Mouse (Mus musculus) hindbrain, embryonic 12.5 days (tissue): ENCODE measurements around the gene Atp13a2. TPM values are rescaled to one million over a fixed set of nuclear protein-coding genes. Genes with fewer than 3 reads are reported as not detected.

Experiments used
- ATAC-seq: fragments of 200-750 bp; cut with Nextera tagmentation; 2 replicates; pipeline ENCODE4 v1.8.0; 2017; ENCODE audit warnings: moderate TSS enrichment; ENCODE audit not compliant: low FRiP score
- H3K27ac ChIP-seq: fragments of 300-500 bp; sonication (generic); 2 replicates; pipeline ENCODE4 v1.5.1; 2016; ENCODE audit warnings: mild to moderate bottlenecking
- H3K27me3 ChIP-seq: fragments of 300-500 bp; sonication (generic); 2 replicates; pipeline ENCODE4 v1.6.1; 2016; ENCODE audit warnings: mild to moderate bottlenecking
- H3K36me3 ChIP-seq: fragments of 300-500 bp; sonication (generic); 2 replicates; pipeline ENCODE4 v1.6.1; 2016; ENCODE audit warnings: mild to moderate bottlenecking
- H3K4me1 ChIP-seq: fragments of 300-500 bp; sonication (generic); 2 replicates; pipeline ENCODE4 v1.6.1; 2016
- H3K4me2 ChIP-seq: fragments of 300-500 bp; sonication (generic); replicated peaks from 2 replicates; pipeline ENCODE4 v1.6.1; 2016; ENCODE audit warnings: mild to moderate bottlenecking
- H3K4me3 ChIP-seq: fragments of 300-500 bp; sonication (generic); 2 replicates; pipeline ENCODE4 v1.5.1; 2016; ENCODE audit warnings: mild to moderate bottlenecking
- H3K9ac ChIP-seq: fragments of 300-500 bp; sonication (generic); 2 replicates; pipeline ENCODE4 v1.6.1; 2016; ENCODE audit warnings: mild to moderate bottlenecking, moderate library complexity
- H3K9me3 ChIP-seq: fragments of 300-500 bp; sonication (generic); replicated peaks from 2 replicates; pipeline ENCODE4 v1.6.1; 2016; ENCODE audit warnings: mild to moderate bottlenecking
- WGBS: fragments of 180-500 bp; shearing (Covaris S2); methylation state at CpG from one replicate; pipeline ENCODE4 v1.1.7; 2016; 5-methylcytosine and 5-hydroxymethylcytosine counted together
- polyA plus RNA-seq: library from polyadenylated mRNA; unstranded; fragments of >200 nt; fragmentation: Nextera tagmentation; extraction: Ambion mirVana; gene quantifications from 2 replicates; pipeline ENCODE4 v1.2.1, GENCODE M21; 2016

Atp13a2 gene
- polyA plus RNA-seq, 1 experiment from 2014 or later, result 113 TPM

GRCm38 (mm10) chr4:141010941-141011429 lies 24.3 kb downstream of the Atp13a2 start:
- peak overlapping the region; percentile 90 for H3K9ac ChIP-seq
- H3K4me3 ChIP-seq, result peak overlapping the region; percentile 74
- peaks cover 57% of the 10 kb centered on the region for H3K36me3 ChIP-seq
- no peaks in the 10 kb centered on the region; the same call in 1 of the 2 replicates for H3K9me3 ChIP-seq
- H3K4me1 ChIP-seq, result peaks cover 28% of the 10 kb centered on the region
- ATAC-seq, result peak; percentile 61
- peak overlapping the region; percentile 65 for H3K4me2 ChIP-seq
- H3K27ac ChIP-seq, result peak overlapping the region; percentile 84
- under 1% methylated on average over 17 of the region's 17 CpGs for WGBS
- no peaks in the 10 kb centered on the region for H3K27me3 ChIP-seq

GRCm38 (mm10) chr4:141011556-141012328 lies 25.1 kb downstream of the Atp13a2 start:
- H3K36me3 ChIP-seq, result peaks cover 56% of the 10 kb centered on the region
- H3K4me3 ChIP-seq, result peak overlapping the region; percentile 74
- H3K27ac ChIP-seq, result peak overlapping the region; percentile 84
- WGBS, result 38% methylated on average over 14 of the region's 14 CpGs
- H3K9ac ChIP-seq, result peak overlapping the region; percentile 90
- ATAC-seq, result peak; percentile 21
- H3K4me2 ChIP-seq, result peak overlapping the region; percentile 65
- H3K9me3 ChIP-seq, result no peaks in the 10 kb centered on the region; the same call in 1 of the 2 replicates
- peaks cover 28% of the 10 kb centered on the region for H3K4me1 ChIP-seq
- no peaks in the 10 kb centered on the region for H3K27me3 ChIP-seq

GRCm38 (mm10) chr4:141012558-141012957 lies 25.9 kb downstream of the Atp13a2 start:
- Histone ChIP-seq H3K9ac (0 out of 2 replicates have a peak overlapping the region, but pooled peaks have one; percentile 90), H3K4me1 (peaks cover 28% of the 10 kb centered on the region), H3K36me3 (peaks cover 58% of the 10 kb centered on the region), H3K4me2 (peak overlapping the region; percentile 65), H3K9me3 (no peaks in the 10 kb centered on the region; the same call in 1 of the 2 replicates), H3K27me3 (no peaks in the 10 kb centered on the region), H3K4me3 (peak overlapping the region; percentile 74; the same call in 1 of the 2 replicates), H3K27ac (peak overlapping the region; percentile 84; the same call in 1 of the 2 replicates)
- 77% methylated on average over 10 of the region's 10 CpGs for WGBS
- ATAC-seq, result no peak

GRCm38 (mm10) chr4:141014114-141014513 lies 27.4 kb downstream of the Atp13a2 start:
- no peak overlapping the region for H3K9ac ChIP-seq
- H3K27me3 ChIP-seq, result no peaks in the 10 kb centered on the region
- H3K4me1 ChIP-seq, result peaks cover 35% of the 10 kb centered on the region
- no peak for ATAC-seq
- no peak overlapping the region for H3K4me2 ChIP-seq
- no peak overlapping the region for H3K4me3 ChIP-seq
- H3K36me3 ChIP-seq, result peaks cover 58% of the 10 kb centered on the region
- 74% methylated on average over 8 of the region's 8 CpGs for WGBS
- H3K9me3 ChIP-seq, result no peaks in the 10 kb centered on the region
- 0 out of 2 replicates have a peak overlapping the region, but pooled peaks have one; percentile 30 for H3K27ac ChIP-seq

- H3K27ac ChIP-seq, result no peak overlapping the region
Observed at GRCm38 (mm10) chr4:141014856-141015255, 28.2 kb downstream of the Atp13a2 start.

GRCm38 (mm10) chr4:141015356-141015755 lies 28.7 kb downstream of the Atp13a2 start:
- Histone ChIP-seq H3K36me3 (peaks cover 65% of the 10 kb centered on the region), H3K27me3 (no peaks in the 10 kb centered on the region), H3K27ac (no peak overlapping the region), H3K4me3 (no peak overlapping the region), H3K9me3 (no peaks in the 10 kb centered on the region), H3K4me2 (no peak overlapping the region), H3K4me1 (peaks cover 42% of the 10 kb centered on the region), H3K9ac (no peak overlapping the region)
- no peak for ATAC-seq
- WGBS, result 83% methylated on average over 7 of the region's 7 CpGs

More at GRCm38 (mm10) chr4:141014856-141015255, 28.2 kb downstream of the Atp13a2 start:
- Histone ChIP-seq H3K4me3 (no peak overlapping the region), H3K27me3 (no peaks in the 10 kb centered on the region), H3K36me3 (peaks cover 65% of the 10 kb centered on the region), H3K4me1 (peaks cover 42% of the 10 kb centered on the region), H3K9me3 (no peaks in the 10 kb centered on the region), H3K9ac (no peak overlapping the region), H3K4me2 (no peak overlapping the region)
- no peak for ATAC-seq
- WGBS, result 94% methylated on average over 11 of the region's 11 CpGs

- Histone ChIP-seq H3K9me3 (no peaks in the 10 kb centered on the region), H3K9ac (no peak overlapping the region), H3K27ac (no peak overlapping the region), H3K4me3 (no peak overlapping the region), H3K27me3 (no peaks in the 10 kb centered on the region), H3K4me1 (peaks cover 48% of the 10 kb centered on the region), H3K4me2 (no peak overlapping the region), H3K36me3 (peaks cover 65% of the 10 kb centered on the region)
- WGBS, result 85% methylated on average over 9 of the region's 9 CpGs
- ATAC-seq, result no peak
Observed at GRCm38 (mm10) chr4:141016311-141016710, 29.6 kb downstream of the Atp13a2 start.

- WGBS, result 84% methylated on average over 29 of the region's 29 CpGs
- Histone ChIP-seq H3K4me2 (no peak overlapping the region), H3K4me1 (peaks cover 41% of the 10 kb centered on the region), H3K36me3 (peaks cover 69% of the 10 kb centered on the region), H3K9ac (no peak overlapping the region), H3K9me3 (no peaks in the 10 kb centered on the region), H3K4me3 (no peak overlapping the region), H3K27me3 (no peaks in the 10 kb centered on the region), H3K27ac (0 out of 2 replicates have a peak overlapping the region, but pooled peaks have one; percentile 8)
- ATAC-seq, result no peak
Observed at GRCm38 (mm10) chr4:141017657-141018436, 31.2 kb downstream of the Atp13a2 start.

- WGBS, result 81% methylated on average over 17 of the region's 17 CpGs
- no peak for ATAC-seq
- peaks cover 69% of the 10 kb centered on the region for H3K36me3 ChIP-seq
- peaks cover 37% of the 10 kb centered on the region for H3K4me1 ChIP-seq
- H3K27me3 ChIP-seq, result no peaks in the 10 kb centered on the region
- H3K27ac ChIP-seq, result peak overlapping the region; percentile 94
- H3K9ac ChIP-seq, result peak overlapping the region; percentile 23; the same call in 1 of the 2 replicates
- no peaks in the 10 kb centered on the region for H3K9me3 ChIP-seq
- H3K4me2 ChIP-seq, result peak overlapping the region; percentile 19; the same call in 1 of the 2 replicates
- H3K4me3 ChIP-seq, result no peak overlapping the region
Observed at GRCm38 (mm10) chr4:141020220-141020619, 33.5 kb downstream of the Atp13a2 start.

GRCm38 (mm10) chr4:141020811-141021613 lies 34.3 kb downstream of the Atp13a2 start:
- Histone ChIP-seq H3K4me2 (peak overlapping the region; percentile 19), H3K4me1 (peaks cover 37% of the 10 kb centered on the region), H3K9ac (peak overlapping the region; percentile 23), H3K9me3 (no peaks in the 10 kb centered on the region), H3K27me3 (no peaks in the 10 kb centered on the region), H3K36me3 (peaks cover 67% of the 10 kb centered on the region), H3K4me3 (no peak overlapping the region), H3K27ac (peak overlapping the region; percentile 94)
- ATAC-seq, result peak; percentile 77
- WGBS, result 21% methylated on average over 14 of the region's 14 CpGs

- ATAC-seq, result peak; percentile 46
- 60% methylated on average over 11 of the region's 11 CpGs for WGBS
- Histone ChIP-seq H3K36me3 (peaks cover 68% of the 10 kb centered on the region), H3K4me1 (peaks cover 37% of the 10 kb centered on the region), H3K9ac (peak overlapping the region; percentile 23), H3K4me2 (peak overlapping the region; percentile 19; the same call in 1 of the 2 replicates), H3K27me3 (no peaks in the 10 kb centered on the region), H3K9me3 (no peaks in the 10 kb centered on the region), H3K4me3 (no peak overlapping the region), H3K27ac (peak overlapping the region; percentile 94)
Observed at GRCm38 (mm10) chr4:141021614-141021929, 34.9 kb downstream of the Atp13a2 start.
